Mouse (Mus musculus): ENCODE measurements around the gene Asic2.
A peak's percentile ranks its signal among the peaks of the same experiment; 100 is the strongest.

The Asic2 gene

DNA sequence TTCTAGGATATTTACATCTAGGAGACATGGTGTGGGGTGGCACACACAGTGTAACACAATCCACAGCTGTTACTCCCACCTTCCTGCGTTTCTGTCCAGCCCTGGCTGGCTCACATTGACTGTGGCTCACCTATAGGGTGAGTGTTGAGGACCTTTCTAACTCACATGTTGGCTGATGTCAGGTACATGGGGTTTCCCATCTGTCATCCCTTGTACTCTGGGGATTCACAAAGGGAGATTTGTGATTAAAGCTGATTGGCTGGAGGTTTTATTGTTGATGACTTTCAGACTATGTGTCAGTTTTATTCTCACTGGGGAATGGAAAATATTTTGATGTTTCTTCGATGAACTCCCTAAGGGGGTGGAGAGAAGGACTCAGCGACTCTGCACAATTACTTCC is 229.3 kb downstream of the Asic2 start:
- no peak for DNase-seq (ENCODE audit: low spot score in 2 of 2)

GRCm38 (mm10) chr11:81737777-81738176 is 230.5 kb downstream of the Asic2 start:
- no peak for DNase-seq (ENCODE audit: low spot score in 2 of 2)

GRCm38 (mm10) chr11:81722071-81722470 is 246.2 kb downstream of the Asic2 start:
- DNase-seq (ENCODE audit: low spot score in 2 of 2), result peak; percentile 16 to 19

DNA sequence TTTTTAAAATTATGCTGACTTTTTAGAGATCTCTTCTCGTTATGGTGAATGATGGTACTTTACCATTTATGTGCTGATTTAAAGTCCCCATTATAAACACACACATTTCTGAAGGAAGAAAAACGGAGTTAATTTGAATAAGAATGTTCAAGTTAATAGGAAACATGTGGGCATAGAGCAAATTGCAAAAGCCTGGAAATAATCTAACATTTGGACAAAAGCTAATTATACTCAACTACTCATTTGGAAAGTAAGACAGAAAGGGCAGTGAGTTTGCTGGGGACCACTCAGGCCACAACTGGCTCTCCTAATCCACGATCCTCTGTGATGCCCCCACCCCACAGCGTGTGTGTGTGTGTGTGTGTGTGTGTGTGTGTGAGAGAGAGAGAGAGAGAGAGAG is 253.5 kb downstream of the Asic2 start:
- DNase-seq (ENCODE audit: low spot score in 2 of 2), result no peak

GRCm38 (mm10) chr11:81706996-81707395 is 261.3 kb downstream of the Asic2 start:
- no peak for DNase-seq (ENCODE audit: low spot score in 2 of 2)

DNA sequence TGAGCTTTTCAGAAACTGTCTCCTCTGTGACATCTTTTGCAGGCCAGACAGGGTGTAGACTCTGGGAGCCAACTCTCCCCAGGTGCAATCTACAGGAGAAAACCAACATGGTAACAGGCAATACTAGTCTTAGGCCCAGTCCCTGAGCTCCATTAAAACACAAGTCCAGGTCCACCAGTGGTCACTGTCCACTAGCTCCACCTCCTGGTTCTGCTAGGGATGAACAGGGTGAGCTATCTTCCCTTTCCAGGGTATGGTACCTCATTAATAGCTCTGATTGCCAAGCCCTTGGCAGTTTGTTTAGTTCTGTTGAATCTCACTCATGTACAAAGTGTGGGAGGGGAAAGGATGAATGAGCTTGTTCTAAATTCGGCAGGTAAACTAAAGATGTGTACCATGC is 270.2 kb downstream of the Asic2 start:
- no peak for DNase-seq (ENCODE audit: low spot score in 2 of 2)

DNA sequence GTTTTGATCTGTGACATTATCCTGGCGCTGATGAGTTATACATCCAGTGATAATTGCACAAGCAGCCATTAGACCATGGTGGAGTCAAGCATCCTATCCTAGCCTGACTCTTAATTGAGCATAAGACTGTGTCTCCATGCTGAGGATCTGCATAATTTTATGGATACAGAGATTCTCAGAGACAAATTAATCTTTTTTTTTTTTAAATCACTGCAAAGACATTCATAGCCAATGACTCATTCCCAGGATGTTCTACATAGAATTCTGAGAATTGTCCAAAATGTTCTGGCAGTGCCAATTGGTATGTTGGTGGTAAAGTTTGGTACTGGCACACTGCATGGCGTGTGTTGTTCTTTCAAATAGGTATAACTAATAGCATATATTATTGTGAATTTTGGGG is 272.8 kb downstream of the Asic2 start:
- DNase-seq (ENCODE audit: low spot score in 2 of 2), result no peak

DNA sequence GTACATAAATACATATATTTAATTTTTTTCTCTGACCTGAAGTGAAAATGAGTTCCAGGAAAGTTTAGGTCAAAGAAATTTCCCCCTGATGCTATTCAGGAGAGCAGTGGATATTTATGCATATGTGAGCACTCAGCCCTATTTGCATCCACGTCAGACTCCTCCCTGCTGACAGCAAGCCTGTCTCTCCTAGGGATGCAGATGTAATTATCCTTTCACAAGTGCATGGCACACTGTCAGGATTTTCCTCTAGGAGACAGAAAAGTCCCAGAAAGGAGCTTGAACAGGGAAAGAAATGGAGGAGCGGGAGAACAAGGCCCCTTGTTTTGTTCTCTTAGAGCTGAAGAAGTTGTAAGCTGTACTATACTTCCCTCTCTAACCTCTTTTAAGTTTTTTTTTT is 287.7 kb downstream of the Asic2 start:
- no peak for DNase-seq (ENCODE audit: low spot score in 2 of 2)

DNA sequence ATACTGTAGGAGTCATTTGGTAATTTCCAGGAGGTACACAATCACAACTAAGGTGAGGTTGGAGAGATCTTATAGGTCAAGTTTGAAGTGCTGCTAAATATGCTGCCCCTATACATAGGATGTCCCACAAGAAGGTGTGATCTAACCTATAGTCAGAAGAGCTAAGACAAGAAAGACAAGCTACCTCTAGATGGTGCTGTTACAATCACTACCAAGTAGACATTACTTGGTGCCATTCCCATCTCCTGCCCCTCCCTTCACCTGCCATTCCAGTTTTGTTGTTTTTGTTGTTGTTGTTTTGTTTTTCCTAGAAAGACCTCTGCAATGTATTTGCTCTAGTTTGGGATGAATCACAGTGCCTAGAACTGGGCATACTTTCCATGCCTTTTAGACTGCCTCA is 296.5 kb downstream of the Asic2 start:
- no peak for DNase-seq (ENCODE audit: low spot score in 2 of 2)

DNA sequence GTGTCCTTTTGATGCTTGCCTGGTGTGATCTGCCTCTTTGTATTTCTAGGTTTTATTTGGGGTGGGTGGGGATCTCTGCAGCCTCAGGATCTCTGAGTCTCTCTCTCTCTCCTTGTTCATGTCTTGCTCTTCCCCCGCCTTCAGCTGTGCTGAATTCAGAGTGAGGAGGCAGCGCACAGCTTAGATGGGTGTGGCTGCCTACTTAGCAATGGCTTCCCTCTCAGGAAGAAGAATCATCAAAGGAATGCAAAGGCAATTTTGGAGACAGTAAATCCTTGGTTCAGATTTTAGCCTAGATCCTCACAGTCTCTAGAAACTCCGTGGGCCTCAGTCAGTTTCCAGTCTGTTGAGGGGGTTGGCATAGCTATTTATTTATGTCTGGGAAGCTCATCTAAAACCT is 297.8 kb downstream of the Asic2 start:
- peak; percentile 42 to 67 for DNase-seq (ENCODE audit: low spot score in 2 of 2)

DNA sequence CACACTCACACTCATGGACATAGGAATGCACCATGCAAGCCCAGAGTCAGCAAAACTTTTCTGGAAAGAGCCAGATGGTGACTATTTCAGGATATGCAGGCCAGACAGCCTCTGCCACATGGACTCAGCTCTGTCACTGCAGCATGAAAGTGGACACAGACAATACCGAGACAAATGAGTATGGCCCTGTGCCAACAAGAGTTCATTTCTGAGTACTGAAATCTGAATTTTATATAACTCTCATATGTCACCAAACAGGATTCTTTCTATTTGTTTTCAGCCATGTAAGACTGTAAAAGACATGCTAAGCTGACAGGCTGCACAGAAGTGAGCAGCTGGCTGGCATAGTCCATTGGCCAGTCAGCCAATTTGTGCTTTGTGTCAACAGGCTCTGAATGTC is 309.4 kb downstream of the Asic2 start:
- peak; percentile 19 to 32 for DNase-seq (ENCODE audit: low spot score in 2 of 2)

DNA sequence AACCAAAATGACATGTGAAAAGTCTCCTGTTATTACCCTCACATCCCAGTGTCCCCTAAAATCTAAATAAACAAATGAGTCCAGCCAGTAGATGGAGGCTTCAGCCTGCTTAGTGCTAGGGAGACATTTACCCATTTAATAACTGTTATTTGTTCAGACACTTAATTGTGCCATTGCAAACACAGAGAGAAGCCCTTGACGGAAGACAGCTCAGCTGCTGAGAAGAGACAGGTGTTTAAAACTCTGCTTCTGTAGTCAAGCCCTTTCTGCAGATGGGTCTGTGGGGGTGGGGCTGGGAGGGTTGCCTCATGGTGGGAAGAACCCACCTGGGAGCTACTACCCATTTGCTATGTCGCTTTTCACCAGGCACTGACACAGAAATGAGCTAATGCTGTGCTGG is 311.1 kb downstream of the Asic2 start:
- DNase-seq (ENCODE audit: low spot score in 2 of 2), result no peak

DNA sequence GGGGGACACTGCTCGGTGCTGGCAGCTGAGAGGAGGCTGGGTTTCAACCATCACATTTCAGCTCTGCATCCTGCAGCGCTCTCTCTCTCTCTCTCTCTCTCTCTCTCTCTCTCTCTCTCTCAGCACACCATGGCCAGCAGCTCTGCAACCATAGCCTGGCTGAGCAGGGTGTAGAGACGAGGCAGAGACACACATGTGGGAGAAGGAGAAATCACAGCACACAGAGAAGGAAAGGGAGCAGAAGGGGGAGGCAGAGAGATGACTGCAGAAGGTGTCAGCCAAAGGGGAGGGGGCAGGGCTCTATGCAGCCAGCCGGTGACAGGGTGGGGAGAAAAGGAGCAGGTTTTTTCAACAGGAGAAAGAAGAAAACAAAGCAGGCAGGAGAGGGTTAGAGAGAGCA is 320.4 kb downstream of the Asic2 start:
- no peak for DNase-seq (ENCODE audit: low spot score in 2 of 2)

DNA sequence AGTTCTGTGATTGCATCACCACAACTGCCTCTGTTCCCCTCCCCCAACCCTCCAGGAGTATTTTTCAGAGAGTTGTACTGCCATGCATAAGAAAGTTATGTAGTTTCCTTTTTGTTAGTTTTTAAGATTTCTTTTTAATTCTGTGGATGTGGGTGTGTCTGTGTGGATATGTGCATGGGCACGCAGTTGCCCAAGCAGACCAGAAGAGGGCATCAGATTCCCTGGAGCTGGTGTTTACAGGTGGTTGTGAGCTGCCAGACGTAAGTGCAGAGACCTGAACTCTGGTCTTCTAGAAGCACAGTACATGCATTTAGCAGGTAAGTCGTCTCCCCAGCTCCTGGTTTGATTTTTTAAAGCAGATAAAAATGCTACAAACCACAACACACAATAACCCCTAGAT is 322.7 kb downstream of the Asic2 start:
- no peak for DNase-seq (ENCODE audit: low spot score in 2 of 2)

GRCm38 (mm10) chr11:81636356-81636755 is 331.9 kb downstream of the Asic2 start:
- DNase-seq (ENCODE audit: low spot score in 2 of 2), result no peak

GRCm38 (mm10) chr11:81634360-81635350 is 333.6 kb downstream of the Asic2 start:
- peak; percentile 18 to 21 for DNase-seq (ENCODE audit: low spot score in 2 of 2)

GRCm38 (mm10) chr11:81625199-81625598 is 343.1 kb downstream of the Asic2 start:
- DNase-seq (ENCODE audit: low spot score in 2 of 2), result no peak

GRCm38 (mm10) chr11:81620516-81620915 is 347.7 kb downstream of the Asic2 start:
- DNase-seq (ENCODE audit: low spot score in 2 of 2), result no peak

DNA sequence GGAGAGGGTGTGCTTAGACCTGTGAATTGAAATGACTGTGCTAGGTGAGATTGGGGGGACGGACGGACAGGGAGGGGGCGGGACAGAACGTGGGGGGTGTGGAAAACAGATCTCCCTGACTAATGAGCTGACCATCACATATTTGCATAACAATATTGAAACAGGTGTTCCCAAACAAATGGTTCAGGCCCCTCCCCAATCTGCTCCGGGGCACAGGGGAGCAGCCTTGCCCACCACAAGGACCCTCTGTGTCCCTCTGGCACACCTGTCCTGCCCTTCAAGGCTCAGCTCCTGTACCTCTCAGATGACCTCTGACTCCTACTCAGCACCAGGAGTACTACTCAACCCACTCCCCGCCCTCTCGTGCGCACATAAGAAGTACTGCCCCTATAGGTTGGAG is 351.8 kb downstream of the Asic2 start:
- DNase-seq (ENCODE audit: low spot score in 2 of 2), result no peak

- no peak for DNase-seq (ENCODE audit: low spot score in 2 of 2)
Observed at GRCm38 (mm10) chr11:81613869-81614620, 354.2 kb downstream of the Asic2 start.

DNA sequence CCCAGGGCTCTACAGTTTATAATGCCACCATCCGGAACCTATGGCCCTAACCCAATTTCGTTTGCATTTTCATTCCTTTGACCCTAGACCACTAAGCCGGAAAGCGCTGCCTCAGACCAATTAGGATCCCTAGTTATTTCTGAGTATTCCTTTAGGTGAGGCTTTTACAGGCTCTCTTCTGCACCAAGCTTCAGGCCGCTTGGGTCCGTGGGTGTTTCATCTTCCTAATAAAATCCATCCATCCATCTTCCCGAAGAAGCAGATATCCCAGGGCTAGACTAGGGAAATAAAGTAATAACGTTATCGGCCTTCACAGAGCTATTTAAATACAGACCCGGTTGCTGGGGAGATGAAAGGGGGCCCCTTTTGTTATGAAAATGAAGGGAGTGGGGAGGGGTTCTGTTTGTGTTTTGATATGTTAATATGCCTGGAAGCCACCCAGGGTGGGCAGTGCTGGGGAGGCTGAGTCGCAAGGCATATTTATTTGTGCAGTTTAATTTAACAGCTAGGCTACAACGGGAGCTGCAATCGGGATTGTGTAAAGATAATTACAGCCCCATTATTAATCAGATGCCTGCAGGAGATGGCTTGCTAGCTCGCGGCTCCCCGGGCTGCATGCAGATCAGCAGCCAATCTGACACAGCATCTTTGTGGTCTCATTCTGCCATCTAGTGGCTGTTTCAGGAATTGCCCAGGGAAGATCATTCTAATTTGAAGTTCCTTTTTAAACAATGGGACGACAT is 355.3 kb downstream of the Asic2 start:
- DNase-seq (ENCODE audit: low spot score in 2 of 2), result peak; percentile 70 to 80
